Comparison of ENCODE assay signal across 21 mouse cellular contexts in the genomic region with DNA sequence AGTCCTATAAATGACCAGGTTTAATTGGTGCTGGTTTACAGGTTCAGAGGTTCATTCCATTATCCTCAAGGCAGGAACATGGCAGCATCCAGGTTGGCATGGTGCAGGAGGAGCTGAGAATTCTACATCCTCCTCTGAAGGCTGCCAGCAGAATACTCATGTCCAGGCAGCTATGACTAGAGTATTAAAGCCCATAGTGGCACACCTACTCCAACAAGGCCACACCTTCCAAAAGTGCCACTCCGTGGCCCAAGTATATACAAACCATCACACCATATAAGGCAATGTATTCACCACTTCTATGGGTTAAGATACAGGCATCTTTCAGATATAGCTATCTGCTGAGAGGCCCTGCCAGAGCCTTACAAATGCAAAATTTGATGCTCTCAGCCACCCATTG. TPM values are rescaled to one million over a fixed set of nuclear protein-coding genes. Genes with fewer than 3 reads are reported as not detected.
DNase-seq lines count a peak whose midpoint lies in the region; ATAC-seq and TF ChIP-seq lines count a peak whose summit lies in the region.
"Had no signal": no experiment of that assay in that cellular context is flagged by ENCODE, and none has a peak within 500 bp of the region (broad histone marks: within the 10 kb centered on the region; RNA-seq: fewer than 3 reads in every experiment).

No protein-coding gene starts in this region.

- DNase-seq in heart, embryonic 10.5 days (ENCODE audit: low spot score): no peak
- no peak for DNase-seq in heart, adult 8-10 months (ENCODE audit: low spot score)
- no peak for DNase-seq in liver
- DNase-seq in liver, embryonic 14.5 days (ENCODE audit: low read depth in 3 of 3, low spot score in 3 of 3): no peak
- DNase-seq in spleen, postnatal 10 days (ENCODE audit: low spot score in 2 of 2): no peak
- DNase-seq: adrenal gland, adult 2 months; adrenal gland, postnatal 25 days; cerebellum, adult 18-20 months; cerebellum, postnatal 10 days; forebrain, postnatal 0 days; gastrocnemius, postnatal 36 days; heart, adult 18-20 months; heart, postnatal 14 days had no signal

- ATAC-seq in liver, embryonic 12.5 days: peak; percentile 50; the same call in 1 of the 2 replicates
- peak; percentile 45; the same call in 1 of the 2 replicates for ATAC-seq in liver, embryonic 14.5 days (ENCODE audit: insufficient read depth)
- ATAC-seq in hindbrain, embryonic 12.5 days (ENCODE audit: low FRiP score): no peak
- ATAC-seq: forebrain, embryonic 13.5 days; forebrain, postnatal 0 days; hindbrain, embryonic 16.5 days; inflammation-experienced regulatory T-cells, adult 6 months had no signal

- H3K9ac ChIP-seq in liver, embryonic 12.5 days: no peak overlapping the region
- H3K9ac ChIP-seq in liver, embryonic 14.5 days (replicated peaks): no peak overlapping the region
- H3K9ac ChIP-seq in hindbrain, embryonic 12.5 days: no peak overlapping the region
- H3K9ac ChIP-seq: forebrain, embryonic 13.5 days; forebrain, postnatal 0 days; heart, embryonic 15.5 days had no signal

- no peak overlapping the region for H3K4me3 ChIP-seq in heart, embryonic 10.5 days
- H3K4me3 ChIP-seq in liver, embryonic 12.5 days: no peak overlapping the region
- H3K4me3 ChIP-seq in liver, embryonic 14.5 days (ENCODE audit: insufficient read depth in 1 of 2, low read depth in 2 of 2, low read length in 2 of 2): no peak overlapping the region
- H3K4me3 ChIP-seq in hindbrain, embryonic 12.5 days: no peak overlapping the region
- H3K4me3 ChIP-seq: embryonic facial prominence, embryonic 10.5 days; forebrain, embryonic 13.5 days; heart, embryonic 15.5 days had no signal

- no peak overlapping the region for H3K4me2 ChIP-seq in liver, embryonic 12.5 days
- H3K4me2 ChIP-seq in liver, embryonic 14.5 days (ENCODE audit: low read depth): no peak overlapping the region
- H3K4me2 ChIP-seq in hindbrain, embryonic 12.5 days (replicated peaks): no peak overlapping the region
- H3K4me2 ChIP-seq: forebrain, embryonic 13.5 days; heart, embryonic 15.5 days had no signal

- no peaks in the 10 kb centered on the region for H3K27me3 ChIP-seq in heart, embryonic 10.5 days (ENCODE audit: insufficient read depth, poor library complexity, severe bottlenecking)
- no peaks in the 10 kb centered on the region for H3K27me3 ChIP-seq in liver, embryonic 12.5 days (replicated peaks)
- H3K27me3 ChIP-seq in liver, embryonic 14.5 days (ENCODE audit: control insufficient read depth, insufficient read depth, low read length): no peaks in the 10 kb centered on the region
- no peaks in the 10 kb centered on the region for H3K27me3 ChIP-seq in hindbrain, embryonic 12.5 days
- H3K27me3 ChIP-seq: CH12.LX; forebrain, embryonic 13.5 days; heart, embryonic 15.5 days had no signal

- 73% methylated on average over 1 of the region's 1 CpGs for WGBS in heart, embryonic 10.5 days
- WGBS in liver, embryonic 12.5 days (ENCODE audit: insufficient replicate concordance): 58% methylated on average over 1 of the region's 1 CpGs
- 31% methylated on average over 1 of the region's 1 CpGs for WGBS in liver, embryonic 14.5 days (ENCODE audit: insufficient replicate concordance)
- WGBS in hindbrain, embryonic 12.5 days: 100% methylated on average over 1 of the region's 1 CpGs

- peaks cover 36% of the 10 kb centered on the region for H3K4me1 ChIP-seq in heart, embryonic 10.5 days
- peaks cover 42% of the 10 kb centered on the region for H3K4me1 ChIP-seq in liver, embryonic 12.5 days
- H3K4me1 ChIP-seq in liver, embryonic 14.5 days (replicated peaks; ENCODE audit: control insufficient read depth in 2 of 2, insufficient read depth in 2 of 2, low read length in 1 of 2): peaks cover 6 to 26% of the 10 kb centered on the region in 2 experiments
- H3K4me1 ChIP-seq in hindbrain, embryonic 12.5 days: no peaks in the 10 kb centered on the region
- H3K4me1 ChIP-seq: forebrain, embryonic 13.5 days had no signal

- H3K36me3 ChIP-seq in heart, embryonic 10.5 days: no peaks in the 10 kb centered on the region
- H3K36me3 ChIP-seq in liver, embryonic 12.5 days: no peaks in the 10 kb centered on the region
- no peaks in the 10 kb centered on the region for H3K36me3 ChIP-seq in liver, embryonic 14.5 days (replicated peaks; ENCODE audit: control insufficient read depth, insufficient read depth, low read depth)
- H3K36me3 ChIP-seq in hindbrain, embryonic 12.5 days: no peaks in the 10 kb centered on the region
- H3K36me3 ChIP-seq: embryonic facial prominence, embryonic 10.5 days; heart, embryonic 15.5 days had no signal

- TF ChIP-seq CTCF in liver, embryonic 14.5 days (IDR thresholded peaks at IDR 0.05; ENCODE audit: low read depth): no peak

- peak overlapping the region; percentile 64; the same call in 1 of the 2 replicates for H3K27ac ChIP-seq in heart, embryonic 10.5 days
- 0 out of 2 replicates have a peak overlapping the region, but pooled peaks have one; percentile 15 for H3K27ac ChIP-seq in liver, embryonic 12.5 days
- H3K27ac ChIP-seq in liver, embryonic 14.5 days: no peak overlapping the region
- no peak overlapping the region for H3K27ac ChIP-seq in hindbrain, embryonic 12.5 days
- H3K27ac ChIP-seq: embryonic facial prominence, embryonic 10.5 days; forebrain, embryonic 13.5 days; heart, embryonic 15.5 days had no signal

- H3K9me3 ChIP-seq in heart, embryonic 10.5 days: no peaks in the 10 kb centered on the region
- no peaks in the 10 kb centered on the region for H3K9me3 ChIP-seq in liver, embryonic 12.5 days (replicated peaks)
- no peaks in the 10 kb centered on the region for H3K9me3 ChIP-seq in liver, embryonic 14.5 days (ENCODE audit: control insufficient read depth, low read length)
- no peaks in the 10 kb centered on the region for H3K9me3 ChIP-seq in hindbrain, embryonic 12.5 days (replicated peaks)
- H3K9me3 ChIP-seq: embryonic facial prominence, embryonic 10.5 days; forebrain, embryonic 13.5 days; heart, embryonic 15.5 days had no signal

- TF ChIP-seq EP300 in liver, embryonic 14.5 days (IDR thresholded peaks at IDR 0.05; ENCODE audit: low read depth): no peak

RNA-seq across cellular contexts. Expression of a gene that starts 15.4 kb away (rescaled TPM):
- polyA plus RNA-seq in heart, embryonic 10.5 days (2016; fragmentation: Nextera tagmentation; extraction: Ambion mirVana): 22.0 and 28.5 TPM in 2 replicates
- 10 to 100 TPM; 38.1 to 49.1 (median 44.8) TPM for total RNA-seq in heart, adult 8-10 months (2022)
- polyA plus RNA-seq in liver, embryonic 12.5 days (2016; fragmentation: Nextera tagmentation; extraction: Ambion mirVana): 60.1 TPM in 2 replicates
- polyA plus RNA-seq in liver, embryonic 14.5 days (2012; rRNA removed): 6.7 and 10.4 TPM in 2 replicates
- 25.4 and 25.6 TPM in 2 replicates for polyA plus RNA-seq in liver, embryonic 14.5 days (2014; fragmentation: Nextera tagmentation; extraction: Ambion mirVana)
- polyA plus RNA-seq in hindbrain, embryonic 12.5 days (2016; fragmentation: Nextera tagmentation; extraction: Ambion mirVana): 10.1 and 10.5 TPM in 2 replicates

Comparison
In these comparisons a context has a peak if more than half of its experiments do, and no peak if none do; other contexts are left out.
1. H3K27ac ChIP-seq: peak in heart, embryonic 10.5 days (single experiment) and liver, embryonic 12.5 days (single experiment); none in liver, embryonic 14.5 days (single experiment) and hindbrain, embryonic 12.5 days (single experiment).